Mouse (Mus musculus): ENCODE results near the gene Mllt11.

GRCm38 (mm10) chr3:95176500-95176899, 55.5 kb downstream of the Mllt11 start:
- TF ChIP-seq CTCF (IDR thresholded peaks at IDR 0.05; ENCODE audit: control insufficient read depth, insufficient read depth, insufficient read length) (no peak), CEBPB (IDR thresholded peaks at IDR 0.05; ENCODE audit: low read depth) (no peak), MYOD1 (IDR thresholded peaks at IDR 0.05; ENCODE audit: control insufficient read depth, insufficient read length, low read depth) (no peak), MAX (IDR thresholded peaks at IDR 0.05) (no peak), USF1 (IDR thresholded peaks at IDR 0.05; ENCODE audit: low read depth) (no peak)

All from C2C12 (cell line).